Mouse (Mus musculus) testis, adult 2 months (tissue): ENCODE measurements at regions not wholly inside any gene's neighbourhood (a gene's known extent, or its start where the extent isn't known, plus 50 kb on each side); places are given as distances from the start of the nearest gene placed in this dataset.

ENCODE experiments used
- CTCF ChIP-seq: fragments of 200-500 bp; IDR thresholded peaks from 2 replicates; pipeline ENCODE4 v1.5.1; 2012; ENCODE audit warnings: low read depth, mild to moderate bottlenecking, inconsistent platforms, low read length, moderate library complexity; ENCODE audit not compliant: control insufficient read depth, insufficient read depth, insufficient replicate concordance
- POLR2A ChIP-seq: fragments of 200-500 bp; IDR thresholded peaks from 2 replicates; pipeline ENCODE4 v1.6.1; 2012; ENCODE audit warnings: low read depth, mild to moderate bottlenecking, inconsistent platforms, low read length, moderate library complexity; ENCODE audit not compliant: control insufficient read depth

GRCm38 (mm10) chr3:58123396-58124077 lies 275.7 kb upstream of the Pfn2 start:
- no peak for TF ChIP-seq CTCF
- TF ChIP-seq POLR2A: no peak
